Mouse (Mus musculus) thymus, adult 2 months (tissue): ENCODE measurements around the gene Alkbh6. TPM values are rescaled to one million over a fixed set of nuclear protein-coding genes. Genes with fewer than 3 reads are reported as not detected.

Source experiments
- DNase-seq: peaks from one replicate; pipeline ENCODE4 v3.0.0; 2021
- H3K27ac ChIP-seq: fragments of 200-500 bp; 2 replicates; pipeline ENCODE4 v1.5.1; 2012; ENCODE audit warnings: low read length, control low read depth; ENCODE audit not compliant: control insufficient read depth, insufficient read depth
- H3K27me3 ChIP-seq: fragments of 200-500 bp; 2 replicates; pipeline ENCODE4 v1.6.1; 2012; ENCODE audit warnings: mild to moderate bottlenecking, low read length, moderate library complexity, mixed read lengths; ENCODE audit not compliant: control insufficient read depth, insufficient read depth
- H3K36me3 ChIP-seq: fragments of 200-500 bp; 2 replicates; pipeline ENCODE4 v1.6.1; 2012; ENCODE audit warnings: mild to moderate bottlenecking, low read length, moderate library complexity; ENCODE audit not compliant: control insufficient read depth, insufficient read depth
- H3K4me1 ChIP-seq: fragments of 200-500 bp; replicated peaks from 2 replicates; pipeline ENCODE4 v1.6.1; 2012; ENCODE audit warnings: low read length; ENCODE audit not compliant: control insufficient read depth, insufficient read depth
- H3K4me3 ChIP-seq: fragments of 200-500 bp; 2 replicates; pipeline ENCODE4 v1.5.1; 2012; ENCODE audit warnings: mild to moderate bottlenecking, low read length, control low read depth, moderate library complexity; ENCODE audit not compliant: control insufficient read depth, insufficient read depth
- CTCF ChIP-seq: fragments of 200-500 bp; IDR thresholded peaks from 2 replicates; pipeline ENCODE4 v1.5.1; 2012; ENCODE audit warnings: mild to moderate bottlenecking, control low read depth, low read length, moderate library complexity, borderline replicate concordance; ENCODE audit not compliant: control insufficient read depth, poor library complexity, insufficient read depth; ENCODE audit errors: extremely low read depth
- POLR2A ChIP-seq: fragments of 200-500 bp; IDR thresholded peaks from 2 replicates; pipeline ENCODE4 v1.6.1; 2012; ENCODE audit warnings: mild to moderate bottlenecking, low read length, control low read depth, moderate library complexity; ENCODE audit not compliant: control insufficient read depth, poor library complexity, insufficient read depth; ENCODE audit errors: extremely low read depth
- WGBS: fragments of 180-500 bp; shearing (Covaris S2); methylation state at CpG from one replicate; pipeline ENCODE4 v1.1.7; 2018; 5-methylcytosine and 5-hydroxymethylcytosine counted together
- polyA plus RNA-seq: library from polyadenylated mRNA; depleted of rRNA; stranded (reverse); fragments of >200 nt; gene quantifications from 2 replicates; pipeline ENCODE4 v1.2.3, GENCODE M21; 2012

Gene Alkbh6
- polyA plus RNA-seq, 1 experiment = 192 TPM

DNA sequence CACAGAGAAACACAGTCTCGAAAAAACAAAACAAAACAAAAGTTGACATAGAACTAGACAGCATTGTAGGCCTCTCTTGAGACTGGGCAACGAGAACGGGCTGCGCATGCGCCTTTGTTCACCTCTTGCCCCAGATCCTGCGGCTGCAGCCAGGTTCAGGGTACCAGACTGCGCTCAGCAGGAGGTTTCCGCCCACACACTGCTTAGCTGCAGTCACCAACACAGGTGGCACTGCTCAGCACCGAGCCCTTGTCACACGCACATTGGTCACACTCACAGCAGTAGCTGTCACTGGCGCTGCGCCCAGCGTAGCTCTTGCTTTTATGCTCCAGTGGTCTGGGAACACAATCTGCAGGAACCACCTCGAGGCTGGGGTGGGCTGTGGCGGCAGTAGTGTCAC lies 18.6 kb downstream of the Alkbh6 start:
- H3K36me3 ChIP-seq = no peaks in the 10 kb centered on the region
- TF ChIP-seq POLR2A = no peak
- no peak for TF ChIP-seq CTCF
- H3K27me3 ChIP-seq = no peaks in the 10 kb centered on the region
- H3K27ac ChIP-seq = no peak overlapping the region
- WGBS = 77% methylated on average over 15 of the region's 15 CpGs
- DNase-seq = no peak
- no peak overlapping the region for H3K4me3 ChIP-seq
- H3K4me1 ChIP-seq = peaks cover 13% of the 10 kb centered on the region

DNA sequence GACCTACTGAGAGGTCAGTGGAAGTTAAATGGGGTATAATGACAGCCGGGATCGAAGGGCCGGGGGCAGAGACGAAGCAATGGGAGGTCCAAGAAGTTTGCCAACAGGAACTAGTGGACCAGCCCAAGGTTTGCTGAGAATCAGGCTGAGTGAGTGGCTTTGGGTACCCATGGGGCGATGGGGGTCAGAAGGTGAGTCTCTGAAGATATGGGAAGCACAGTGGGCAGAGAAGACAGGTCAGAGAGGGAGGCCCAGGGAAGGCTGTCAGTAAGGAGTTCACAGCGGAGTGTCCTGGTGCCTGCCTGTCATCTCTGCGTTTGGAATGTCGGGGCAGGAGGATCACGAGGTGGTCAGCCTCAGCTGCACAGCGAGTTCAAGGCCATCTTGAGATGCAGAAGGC lies 19.9 kb downstream of the Alkbh6 start:
- H3K27me3 ChIP-seq = no peaks in the 10 kb centered on the region
- no peak overlapping the region for H3K4me3 ChIP-seq
- no peak overlapping the region for H3K27ac ChIP-seq
- TF ChIP-seq POLR2A (no peak), CTCF (no peak)
- no peak for DNase-seq
- 89% methylated on average over 10 of the region's 10 CpGs for WGBS
- peaks cover 20% of the 10 kb centered on the region for H3K4me1 ChIP-seq
- no peaks in the 10 kb centered on the region for H3K36me3 ChIP-seq

DNA sequence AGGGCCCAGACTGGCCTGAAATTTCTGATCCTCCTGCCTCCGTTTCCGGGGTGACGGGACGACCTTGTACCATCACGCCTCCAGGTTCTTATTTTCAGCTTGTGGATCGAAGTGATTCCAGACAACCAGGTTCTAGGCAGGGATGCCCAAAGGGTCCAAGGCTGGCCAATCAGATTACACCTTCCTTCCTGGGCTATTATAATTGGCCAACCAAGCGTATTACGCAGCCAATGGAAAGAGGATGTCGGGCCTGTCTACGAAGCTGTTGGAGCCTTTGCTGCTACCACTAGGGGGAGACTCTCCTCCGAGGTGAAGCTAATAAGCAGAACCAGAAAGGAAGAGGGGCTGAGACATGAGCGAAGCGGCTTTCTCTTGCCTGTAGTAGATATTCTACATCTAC lies 23.4 kb downstream of the Alkbh6 start:
- Histone ChIP-seq H3K4me1 (peaks cover 30% of the 10 kb centered on the region), H3K36me3 (no peaks in the 10 kb centered on the region), H3K27ac (no peak overlapping the region), H3K4me3 (no peak overlapping the region), H3K27me3 (no peaks in the 10 kb centered on the region)
- 14% methylated on average over 13 of the region's 13 CpGs for WGBS
- DNase-seq = peak; percentile 75
- peak; percentile 54; the same call in 1 of the 2 replicates for TF ChIP-seq CTCF
- no peak for TF ChIP-seq POLR2A

DNA sequence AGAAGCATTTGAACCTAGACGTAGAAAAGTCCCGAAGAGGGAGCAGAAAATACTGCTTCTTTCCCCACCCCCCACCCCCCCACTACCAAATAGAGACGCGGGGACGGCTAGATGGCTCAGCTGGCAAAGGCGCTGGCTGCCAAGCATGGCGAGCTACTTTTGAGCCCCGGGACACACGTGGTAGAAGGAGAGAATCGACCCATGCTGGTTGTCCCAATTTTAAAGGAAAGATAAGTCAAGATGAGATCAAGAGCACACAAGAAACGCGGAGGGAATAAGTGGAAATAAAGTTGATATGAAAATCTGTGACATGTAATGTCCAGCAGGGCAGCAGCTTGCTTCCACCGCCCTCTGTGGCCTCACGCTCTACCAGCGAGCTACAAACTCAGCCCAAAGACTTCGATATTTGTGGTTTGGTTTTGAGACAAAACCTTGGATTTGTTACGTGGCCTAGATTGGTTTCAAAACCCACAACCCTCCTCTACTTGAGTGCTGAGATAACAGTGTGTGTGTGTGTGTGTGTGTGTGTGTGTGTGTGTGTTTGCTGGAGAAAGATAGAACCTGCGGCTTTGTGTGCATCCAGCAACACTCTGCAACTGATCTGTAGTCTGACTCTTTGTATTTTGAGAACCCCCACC lies 24.2 kb downstream of the Alkbh6 start:
- Histone ChIP-seq H3K36me3 (no peaks in the 10 kb centered on the region), H3K27me3 (no peaks in the 10 kb centered on the region), H3K4me1 (peaks cover 26% of the 10 kb centered on the region), H3K27ac (peak overlapping the region; percentile 64), H3K4me3 (no peak overlapping the region)
- 25% methylated on average over 18 of the region's 18 CpGs for WGBS
- DNase-seq = no peak
- no peak for TF ChIP-seq POLR2A
- TF ChIP-seq CTCF = no peak

DNA sequence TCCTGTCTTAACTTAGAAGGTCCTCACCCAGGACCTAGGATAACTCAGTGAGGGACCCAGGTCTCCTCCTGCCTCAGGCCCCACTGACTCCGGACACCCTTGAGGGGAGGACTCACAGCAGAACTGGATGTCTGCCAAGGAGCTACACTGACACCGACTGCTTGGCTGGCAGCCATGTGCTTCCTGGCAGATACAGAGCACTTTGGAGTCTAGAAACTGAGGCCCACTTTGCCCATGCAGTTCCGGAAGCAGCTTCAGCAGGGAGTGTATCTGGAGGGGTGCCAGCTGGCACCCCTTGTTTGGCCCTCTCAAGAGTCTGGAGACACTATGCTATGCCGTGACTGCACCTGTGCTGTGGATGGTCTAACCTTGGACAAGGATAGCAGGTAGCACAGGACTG lies 24.9 kb downstream of the Alkbh6 start:
- Histone ChIP-seq H3K4me1 (peaks cover 26% of the 10 kb centered on the region), H3K4me3 (no peak overlapping the region), H3K27ac (peak overlapping the region; percentile 75), H3K27me3 (no peaks in the 10 kb centered on the region), H3K36me3 (no peaks in the 10 kb centered on the region)
- WGBS = 2% methylated on average over 4 of the region's 4 CpGs
- DNase-seq = peak; percentile 45
- no peak for TF ChIP-seq CTCF
- TF ChIP-seq POLR2A = no peak

DNA sequence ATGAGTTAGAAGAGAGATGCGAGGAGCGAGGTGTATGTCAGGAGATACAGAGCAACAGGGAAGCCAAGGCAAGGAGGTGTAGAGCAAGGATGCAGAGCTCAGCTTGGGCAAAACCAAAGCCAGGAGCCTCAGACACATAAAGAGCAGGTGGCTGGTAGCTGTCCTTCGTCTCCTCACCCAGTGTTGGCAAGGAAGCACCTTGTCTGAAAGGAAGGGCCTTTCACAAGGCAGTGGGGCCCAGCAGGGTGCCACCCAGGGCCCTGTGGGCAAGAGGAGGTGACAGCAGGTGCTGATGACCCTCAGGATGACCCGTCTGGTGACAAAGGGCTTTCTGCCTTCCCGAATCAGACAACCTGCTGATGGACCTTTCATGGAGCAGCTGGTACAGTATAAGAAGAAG lies 26.0 kb downstream of the Alkbh6 start:
- whole genome bisulfite sequencing = 77% methylated on average over 5 of the region's 5 CpGs
- no peak for DNase-seq
- Histone ChIP-seq H3K27ac (no peak overlapping the region), H3K4me3 (no peak overlapping the region), H3K27me3 (no peaks in the 10 kb centered on the region), H3K4me1 (peaks cover 26% of the 10 kb centered on the region), H3K36me3 (no peaks in the 10 kb centered on the region)
- TF ChIP-seq CTCF (no peak), POLR2A (no peak)

DNA sequence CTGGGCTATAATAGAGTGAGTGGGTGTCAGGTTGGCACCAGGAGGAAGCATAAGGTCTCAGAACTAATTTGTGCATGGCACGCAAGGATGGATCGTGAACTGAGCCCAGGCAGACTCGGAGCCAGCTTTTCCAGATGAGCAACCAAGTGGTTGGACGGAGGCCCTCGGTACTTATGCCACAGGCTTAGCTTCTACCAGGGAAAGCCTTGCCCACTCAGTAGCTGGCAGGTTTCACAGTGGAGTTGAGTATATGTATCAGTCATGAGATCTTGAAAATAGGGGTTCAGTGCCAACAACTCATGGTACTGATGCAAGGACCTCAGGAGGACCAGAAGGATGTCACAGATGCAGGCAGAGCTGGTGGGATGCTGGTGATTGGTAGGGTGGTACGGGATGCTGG lies 27.2 kb downstream of the Alkbh6 start:
- H3K27ac ChIP-seq = no peak overlapping the region
- no peaks in the 10 kb centered on the region for H3K36me3 ChIP-seq
- H3K27me3 ChIP-seq = no peaks in the 10 kb centered on the region
- H3K4me3 ChIP-seq = no peak overlapping the region
- 92% methylated on average over 6 of the region's 6 CpGs for WGBS
- peaks cover 26% of the 10 kb centered on the region for H3K4me1 ChIP-seq
- TF ChIP-seq CTCF = no peak
- no peak for TF ChIP-seq POLR2A
- no peak for DNase-seq
